Mouse (Mus musculus) left cerebral cortex, postnatal 36 days (tissue): ENCODE measurements around the gene Fstl1. TPM values are rescaled to one million over a fixed set of nuclear protein-coding genes. Genes with fewer than 3 reads are reported as not detected.

Experiments used
- DNase-seq, 2 experiments: peaks; one replicate each; pipeline ENCODE4 v3.0.0; 2021 to 2022; ENCODE audit warnings: low spot score in 2 of 2, mixed read lengths in 1 of 2
- intact Hi-C: fragments of 180-260 bp; cut with DNase I; formaldehyde crosslinking; loops from one replicate; pipeline ENCODE4 v1.15.1; 2025
- total RNA-seq, 2 experiments: library from RNA; stranded (reverse); gene quantifications; 2 replicates each; pipeline ENCODE4 v1.2.3; 2021

The Fstl1 gene
- 10 to 100 TPM; 28.6 to 32.6 TPM for total RNA-seq

GRCm38 (mm10) chr16:37776860-37777651 lies at the start of gene Fstl1:
TSS of gene Fstl1 (plus strand) at chr16:37776873.
- intact Hi-C loops: loop anchor here (5.0 kb wide), 1 partner anchor 90 kb away; no protein-coding TSS in a partner anchor
- DNase-seq: peak; percentile 54 to 68

GRCm38 (mm10) chr16:37728674-37729073 lies 48.0 kb upstream of the Fstl1 start:
- intact Hi-C loops: no loop called here
- no peak for DNase-seq

GRCm38 (mm10) chr16:37729381-37730150 lies 47.1 kb upstream of the Fstl1 start:
- intact Hi-C loops: no loop called here
- no peak for DNase-seq

DNA sequence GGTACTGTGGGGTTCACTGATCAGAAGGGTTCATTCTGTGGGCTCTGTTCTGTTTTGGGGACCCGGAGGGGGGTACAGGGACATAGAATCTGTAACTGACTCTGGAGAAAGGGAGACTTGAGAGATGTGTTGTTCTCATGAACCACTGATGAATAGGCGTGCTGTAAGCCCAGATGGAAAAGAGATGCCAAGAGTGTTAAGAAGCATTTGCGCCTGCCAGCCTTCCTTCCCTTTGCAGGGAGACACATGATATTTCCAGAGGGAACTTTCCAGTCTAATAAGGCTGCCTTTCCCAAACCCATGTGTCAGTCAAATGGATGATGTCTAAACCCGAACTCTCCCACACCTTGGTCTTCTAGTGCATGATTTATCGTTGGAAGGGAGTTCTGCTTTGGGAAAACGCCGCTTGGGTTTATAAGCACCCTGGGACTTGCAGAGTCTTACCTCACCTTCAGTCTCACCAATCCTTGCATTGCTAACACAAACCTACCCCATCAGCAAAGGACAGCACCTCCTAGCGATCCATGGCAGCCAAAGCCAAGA lies 46.3 kb upstream of the Fstl1 start:
- intact Hi-C loops: no loop called here

DNA sequence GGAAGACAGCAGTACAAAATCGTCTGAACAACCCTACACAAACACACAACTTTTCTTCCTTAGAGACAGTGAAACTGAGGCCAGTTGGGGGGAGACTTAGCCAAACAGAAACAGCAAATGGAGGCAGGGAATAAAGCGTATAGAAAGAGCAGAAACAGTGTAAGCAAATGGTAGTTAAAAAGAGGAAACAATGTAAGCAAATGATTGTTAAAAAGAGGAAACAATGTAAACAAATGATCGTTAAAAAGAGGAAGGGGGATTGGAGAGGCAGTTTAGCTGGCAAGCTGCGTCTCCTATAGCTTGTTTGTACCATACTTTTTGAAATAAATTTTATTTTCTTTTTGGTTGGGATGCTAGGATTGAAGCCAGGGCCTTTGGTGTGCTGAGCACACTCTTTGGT lies 45.2 kb upstream of the Fstl1 start:
- intact Hi-C loops: no loop called here

More for the DNA sequence above, 46.3 kb upstream of the Fstl1 start:
- no peak for DNase-seq

DNA sequence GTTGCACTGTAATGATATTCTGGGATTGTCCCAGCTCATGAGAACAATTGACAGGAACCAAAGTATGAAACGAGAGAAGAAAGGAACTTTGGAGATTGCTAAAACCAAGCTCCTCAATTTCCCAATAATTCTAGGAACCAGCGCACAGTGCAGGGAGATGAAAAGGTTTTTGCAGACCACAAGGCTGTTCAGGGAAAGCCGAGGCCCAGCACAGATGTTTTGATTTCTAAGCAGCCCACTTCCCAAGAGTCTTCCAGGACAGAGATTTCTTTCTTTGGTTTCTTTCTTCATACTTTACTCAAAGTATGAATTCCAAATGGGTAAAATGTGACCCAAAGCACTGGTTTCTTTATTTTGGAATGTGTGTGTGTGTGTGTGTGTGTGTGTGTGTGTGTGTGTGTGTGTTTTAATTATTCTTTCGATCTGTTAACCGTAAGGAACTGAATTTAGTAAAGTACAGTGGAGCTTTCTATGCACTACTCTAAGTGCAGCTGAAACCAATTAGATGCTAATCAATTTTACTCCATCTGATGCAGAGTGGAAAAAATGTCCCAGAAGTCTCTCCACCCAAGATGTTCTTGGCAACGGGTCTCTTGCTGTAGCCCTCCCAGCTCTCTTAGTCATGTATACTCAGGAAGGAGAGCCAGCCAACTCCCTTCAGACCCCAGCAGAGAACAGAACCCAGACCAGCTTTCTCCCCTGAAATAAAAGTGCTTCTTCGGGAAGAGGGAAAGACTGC lies 44.5 kb upstream of the Fstl1 start:
- no peak for DNase-seq

More for the DNA sequence above, 45.2 kb upstream of the Fstl1 start:
- no peak for DNase-seq

DNA sequence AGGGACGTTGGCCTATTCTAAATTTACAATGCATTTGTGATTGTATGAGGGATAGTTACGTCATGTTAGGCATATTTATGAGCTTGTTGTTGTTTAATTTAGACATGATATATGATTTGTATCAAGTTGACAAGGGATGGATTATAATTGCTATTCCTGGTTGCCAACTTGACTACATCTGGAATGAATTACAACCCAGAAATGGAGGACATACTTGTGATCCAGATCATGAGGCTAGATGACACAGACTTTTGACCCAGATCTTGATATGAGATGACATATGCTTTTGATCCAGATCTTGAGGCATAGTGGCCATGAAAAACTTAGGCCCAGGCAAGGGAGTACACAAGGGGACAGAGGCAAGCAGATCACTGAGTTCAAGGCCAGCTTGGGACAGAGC lies 36.6 kb upstream of the Fstl1 start:
- DNase-seq: no peak
- intact Hi-C loops: no loop called here

More for the DNA sequence above, 44.5 kb upstream of the Fstl1 start:
- intact Hi-C loops: no loop called here

DNA sequence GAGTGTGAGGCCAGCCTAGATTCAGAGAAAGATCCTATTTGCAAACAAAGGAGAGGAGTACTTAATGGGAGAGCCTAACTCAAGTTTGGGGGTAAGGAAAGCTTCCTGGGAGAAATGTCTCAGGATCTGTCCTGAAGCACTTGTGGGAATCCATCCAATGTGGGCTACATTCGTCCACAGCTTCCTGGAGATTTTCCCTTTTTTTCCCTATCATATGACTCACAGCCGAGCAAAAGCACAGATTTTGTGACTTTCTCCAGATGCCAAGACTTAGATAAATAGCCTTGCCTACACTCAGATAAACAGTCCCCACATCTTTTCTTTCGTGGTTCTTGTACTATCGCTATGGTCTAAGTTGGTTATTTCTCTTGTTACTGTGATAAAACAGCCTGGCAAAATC lies 34.4 kb upstream of the Fstl1 start:
- DNase-seq: no peak
- intact Hi-C loops: no loop called here

DNA sequence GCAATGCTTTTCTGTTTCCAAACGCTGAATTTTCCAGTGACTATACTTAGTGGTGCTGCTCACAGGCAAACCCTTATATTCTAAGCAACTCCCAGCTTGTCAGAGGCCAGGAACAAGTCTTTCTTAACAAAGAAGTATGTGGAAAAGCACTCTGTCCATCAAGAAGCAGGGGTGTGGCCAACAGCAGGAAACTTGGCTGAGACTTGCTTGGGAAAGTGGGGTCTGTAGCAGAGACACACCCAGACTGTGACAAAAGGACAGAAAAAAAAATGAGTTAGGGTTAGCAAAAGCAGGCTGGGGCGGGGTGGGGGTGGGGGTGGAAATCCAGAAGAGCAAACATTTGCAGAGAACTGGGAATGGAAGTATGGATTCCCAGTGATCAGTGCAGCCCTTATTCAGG lies 23.8 kb upstream of the Fstl1 start:
- intact Hi-C loops: no loop called here
- no peak for DNase-seq

DNA sequence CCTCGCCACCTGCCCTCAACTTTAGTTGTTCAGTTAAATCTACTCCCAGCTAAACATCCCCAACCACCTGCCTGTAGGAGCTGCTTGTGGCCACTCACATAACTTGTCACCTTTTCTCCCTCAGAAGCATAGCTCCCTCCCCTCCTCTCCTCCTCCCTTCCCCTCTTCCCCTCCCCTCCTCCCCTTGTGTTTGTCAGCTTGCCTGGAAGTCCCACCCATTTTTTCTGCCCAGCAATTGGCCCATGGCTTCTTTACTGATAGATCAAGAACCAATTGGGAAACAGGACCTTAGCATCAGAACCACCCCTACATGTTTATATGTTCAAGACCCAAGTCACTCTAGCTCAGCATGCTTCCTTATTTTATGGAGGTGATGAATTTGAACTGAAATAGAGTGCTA lies 22.9 kb upstream of the Fstl1 start:
- intact Hi-C loops: no loop called here
- no peak for DNase-seq

DNA sequence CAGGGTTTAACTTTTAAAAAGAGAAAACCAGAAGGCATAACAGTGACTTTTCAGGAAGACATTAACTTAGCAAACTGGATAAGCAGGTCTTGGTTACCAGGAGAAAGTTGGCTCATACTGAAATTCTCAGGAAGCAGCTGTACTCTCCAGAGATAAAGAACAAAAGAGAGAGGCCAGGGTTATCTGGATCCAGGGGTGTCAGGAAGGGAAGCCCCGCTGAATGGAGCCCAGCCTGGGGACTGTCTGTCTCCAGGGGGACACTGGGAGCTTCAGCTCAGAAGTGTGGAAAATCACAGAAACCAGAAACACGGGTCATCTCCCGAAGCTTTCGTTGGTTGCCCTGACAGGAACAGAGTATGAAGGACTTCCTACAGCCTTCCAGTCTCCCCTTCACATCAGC lies 22.2 kb upstream of the Fstl1 start:
- intact Hi-C loops: no loop called here
- DNase-seq: no peak

GRCm38 (mm10) chr16:37757223-37757622 lies 19.4 kb upstream of the Fstl1 start:
- intact Hi-C loops: no loop called here
- no peak for DNase-seq

DNA sequence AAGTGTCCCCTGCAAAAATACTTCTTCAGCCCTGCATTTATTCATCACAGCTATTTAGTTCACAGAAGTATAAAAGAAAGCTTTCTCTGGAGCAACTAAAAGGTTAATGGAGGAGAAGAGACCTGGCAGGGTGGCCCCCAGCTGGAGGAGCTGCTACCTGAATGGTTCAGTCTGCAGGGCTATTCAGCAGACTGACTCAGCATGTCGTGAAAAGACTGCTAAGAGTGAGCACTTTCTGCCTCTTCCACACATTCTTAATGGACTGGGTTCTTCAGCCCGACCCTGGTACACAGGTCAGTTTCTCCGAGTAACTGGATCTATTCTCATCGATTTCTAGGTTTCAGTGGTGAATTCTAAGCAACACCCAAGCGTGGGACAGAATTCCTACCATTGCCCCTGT lies 12.9 kb upstream of the Fstl1 start:
- intact Hi-C loops: no loop called here
- DNase-seq: no peak

DNA sequence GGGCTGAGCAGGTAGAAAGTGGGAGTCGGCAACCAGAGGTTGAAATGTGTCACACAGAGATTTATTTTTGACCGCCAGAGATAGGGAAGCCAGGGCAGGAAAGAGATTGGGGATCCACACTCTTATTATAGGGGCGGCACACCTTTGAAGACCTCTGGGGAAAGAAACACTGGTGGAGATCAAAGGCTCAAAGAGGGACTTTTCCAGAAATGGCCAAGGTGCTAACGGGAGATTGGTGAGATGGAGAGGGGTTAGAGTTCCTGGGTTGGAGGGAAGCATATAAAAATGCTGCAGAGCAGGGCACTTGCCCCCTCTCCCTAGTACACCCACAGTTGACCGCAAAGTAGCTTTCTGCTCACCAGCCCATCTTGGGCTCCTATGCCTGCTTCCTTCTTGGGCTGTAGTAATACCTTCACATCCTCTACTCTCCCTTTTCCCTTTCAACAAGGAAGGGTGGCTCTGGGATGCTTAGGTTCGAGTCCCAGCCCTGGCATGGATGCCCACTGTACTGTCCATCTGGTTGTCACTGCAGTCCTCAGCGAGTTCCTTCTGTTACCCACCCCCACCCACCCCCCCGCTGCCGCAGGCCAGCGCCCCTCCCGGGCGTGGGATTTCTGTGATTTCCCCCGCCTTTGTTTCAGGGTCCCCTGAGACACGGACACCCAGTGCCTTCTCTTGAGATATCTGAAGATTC lies 360 bp upstream of the Fstl1 start:
- intact Hi-C loops: loop anchor here (5.0 kb wide), 1 partner anchor 89 kb away; no protein-coding TSS in a partner anchor
- no peak for DNase-seq

DNA sequence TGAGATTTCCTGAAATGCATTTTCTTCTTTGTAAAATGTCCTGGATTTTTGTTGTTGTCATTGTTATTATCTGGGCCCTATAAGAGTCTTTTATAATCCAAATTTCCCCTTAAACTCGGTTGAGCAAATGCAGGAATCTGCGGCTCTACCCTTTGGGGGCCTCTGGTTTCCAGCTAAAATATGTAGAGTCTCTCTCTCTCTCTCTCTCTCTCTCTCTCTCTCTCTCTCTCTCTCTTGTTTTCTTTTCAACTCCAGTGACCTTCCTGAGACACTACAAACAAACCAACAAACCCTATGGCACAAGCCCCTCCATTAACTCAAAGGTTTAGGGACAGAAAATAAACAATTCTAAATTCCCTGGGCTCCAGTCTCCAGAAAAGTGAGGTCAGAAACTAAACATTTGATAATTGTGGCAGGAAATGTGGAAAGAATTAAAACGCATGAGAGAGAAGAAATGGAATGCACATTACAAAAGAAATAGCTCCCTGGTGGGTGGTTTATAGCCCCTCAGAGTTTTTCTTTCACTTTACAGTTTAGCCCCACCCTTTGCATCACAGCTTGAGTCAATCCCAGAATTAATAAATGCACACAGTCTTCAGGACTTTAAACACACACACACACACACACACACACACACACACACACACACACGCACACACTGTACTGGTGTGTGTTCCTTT lies 1.3 kb downstream of the Fstl1 start:
- intact Hi-C loops: loop anchor here (5.0 kb wide), 1 partner anchor 91 kb away; no protein-coding TSS in a partner anchor
- no peak for DNase-seq

DNA sequence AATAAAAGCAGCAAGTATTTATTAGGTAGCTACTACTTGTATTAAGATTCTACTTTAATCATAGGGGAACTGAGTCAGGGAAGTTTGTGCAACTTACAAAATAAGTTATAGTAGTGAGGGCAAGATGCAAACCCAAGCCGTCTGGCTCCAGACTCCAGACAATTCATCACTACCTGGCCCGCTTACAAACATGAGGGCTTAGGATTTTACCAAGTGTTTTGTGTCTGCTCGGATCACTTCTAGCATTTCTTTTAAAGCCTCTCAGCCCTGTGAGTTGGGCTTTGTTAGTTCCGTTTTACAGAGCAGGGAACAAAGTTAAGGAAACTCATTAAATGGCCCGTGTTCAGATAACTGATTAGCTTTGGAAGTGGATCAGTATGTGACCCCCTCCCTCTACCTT lies 1.9 kb downstream of the Fstl1 start:
- no peak for DNase-seq
- intact Hi-C loops: loop anchor here (5.0 kb wide), 1 partner anchor 91 kb away; no protein-coding TSS in a partner anchor

GRCm38 (mm10) chr16:37779651-37780280 lies 3.1 kb downstream of the Fstl1 start:
- intact Hi-C loops: loop anchor here (5.0 kb wide), 1 partner anchor 92 kb away; no protein-coding TSS in a partner anchor

GRCm38 (mm10) chr16:37780386-37780785 lies 3.7 kb downstream of the Fstl1 start:
- intact Hi-C loops: no loop called here

More at GRCm38 (mm10) chr16:37779651-37780280, 3.1 kb downstream of the Fstl1 start:
- no peak for DNase-seq

More at GRCm38 (mm10) chr16:37780386-37780785, 3.7 kb downstream of the Fstl1 start:
- DNase-seq: no peak
